Mouse (Mus musculus) liver, adult 2 months (tissue): ENCODE data around the gene Nhsl1. TPM values are rescaled to one million over a fixed set of nuclear protein-coding genes. Genes with fewer than 3 reads are reported as not detected.

Source experiments
- DNase-seq: peaks from one replicate; pipeline ENCODE4 v3.0.0-alpha.2; 2011; ENCODE audit warnings: low read depth, low spot score; ENCODE audit errors: extremely low read depth
- H3K27ac ChIP-seq: fragments of 200-500 bp; replicated peaks from 2 replicates; pipeline ENCODE4 v1.5.1; 2012; ENCODE audit warnings: low read depth, mild to moderate bottlenecking, control low read depth, inconsistent platforms, low read length; ENCODE audit not compliant: insufficient read depth
- H3K27me3 ChIP-seq: fragments of 200-500 bp; 2 replicates; pipeline ENCODE4 v1.6.1; 2012; ENCODE audit warnings: mild to moderate bottlenecking, moderate library complexity, low read length, inconsistent platforms; ENCODE audit not compliant: control insufficient read depth, insufficient read depth
- H3K36me3 ChIP-seq: fragments of 200-500 bp; 2 replicates; pipeline ENCODE4 v1.6.1; 2012; ENCODE audit warnings: low read length, inconsistent platforms; ENCODE audit not compliant: control insufficient read depth, insufficient read depth
- H3K4me1 ChIP-seq: fragments of 200-500 bp; 2 replicates; pipeline ENCODE4 v1.6.1; 2011; ENCODE audit warnings: low read length; ENCODE audit not compliant: control insufficient read depth, insufficient read depth
- H3K4me3 ChIP-seq: fragments of 200-500 bp; 2 replicates; pipeline ENCODE4 v1.5.1; 2011; ENCODE audit warnings: low read depth, mild to moderate bottlenecking, control low read depth, low read length, moderate library complexity; ENCODE audit not compliant: insufficient read depth
- H3K79me2 ChIP-seq: fragments of 200-500 bp; 2 replicates; pipeline ENCODE4 v1.6.1; 2012; ENCODE audit warnings: inconsistent platforms, mild to moderate bottlenecking, low read length, moderate library complexity; ENCODE audit not compliant: control insufficient read depth, insufficient read depth
- H3K9ac ChIP-seq: fragments of 200-500 bp; 2 replicates; pipeline ENCODE4 v1.6.1; 2012; ENCODE audit warnings: low read depth, mild to moderate bottlenecking, control low read depth, inconsistent platforms, low read length
- CTCF ChIP-seq: fragments of 200-500 bp; IDR thresholded peaks from 2 replicates; pipeline ENCODE4 v1.5.1; 2011; ENCODE audit warnings: low read depth, low read length, control low read depth
- POLR2A ChIP-seq: fragments of 200-500 bp; IDR thresholded peaks from 2 replicates; pipeline ENCODE4 v1.6.1; 2011; ENCODE audit warnings: low read length, control low read depth; ENCODE audit not compliant: insufficient read depth; ENCODE audit errors: extremely low read depth
- WGBS: fragments of 180-500 bp; shearing (Covaris S2); methylation state at CpG from one replicate; pipeline ENCODE4 v1.1.7; 2018; 5-methylcytosine and 5-hydroxymethylcytosine counted together
- polyA plus RNA-seq: library from polyadenylated mRNA; depleted of rRNA; stranded (reverse); fragments of >200 nt; gene quantifications from 2 replicates; pipeline ENCODE4 v1.2.3, GENCODE M21; 2012
- total RNA-seq: library from RNA; depleted of rRNA; stranded (reverse); fragments of >200 nt; gene quantifications from 2 replicates; pipeline ENCODE4 v1.2.3, GENCODE M21; 2014

The Nhsl1 gene
- total and polyA plus RNA-seq, 2 experiments: 2.6 to 2.8 TPM

DNA sequence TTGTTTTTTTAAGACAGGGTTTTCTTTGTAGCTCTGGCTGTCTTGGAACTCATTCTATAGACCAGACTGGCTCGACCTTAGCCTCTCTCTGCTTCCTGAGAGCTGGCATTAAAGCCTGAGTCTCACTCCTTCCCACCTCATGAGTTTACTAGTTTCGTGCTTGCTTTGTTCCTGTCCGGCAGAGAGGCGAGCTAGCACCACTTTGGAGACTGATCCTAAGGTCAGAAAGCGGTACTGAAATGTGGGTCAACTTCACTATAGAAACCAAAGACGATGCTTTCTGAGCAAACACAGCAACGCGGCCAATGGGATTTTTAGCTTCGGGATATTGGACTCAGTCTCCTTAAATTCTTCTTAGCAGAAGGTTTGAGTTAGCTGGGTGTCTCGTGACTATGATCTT lies 1.3 kb upstream of the Nhsl1 start:
- Histone ChIP-seq H3K27me3 (no peaks in the 10 kb centered on the region), H3K79me2 (peaks cover 22% of the 10 kb centered on the region), H3K27ac (no peak overlapping the region), H3K4me3 (no peak overlapping the region), H3K4me1 (peaks cover 7% of the 10 kb centered on the region; the same call in 1 of the 2 replicates), H3K9ac (no peak overlapping the region), H3K36me3 (no peaks in the 10 kb centered on the region)
- no peak for TF ChIP-seq CTCF
- no peak for TF ChIP-seq POLR2A
- WGBS: 32% methylated on average over 10 of the region's 10 CpGs
- DNase-seq: no peak

DNA sequence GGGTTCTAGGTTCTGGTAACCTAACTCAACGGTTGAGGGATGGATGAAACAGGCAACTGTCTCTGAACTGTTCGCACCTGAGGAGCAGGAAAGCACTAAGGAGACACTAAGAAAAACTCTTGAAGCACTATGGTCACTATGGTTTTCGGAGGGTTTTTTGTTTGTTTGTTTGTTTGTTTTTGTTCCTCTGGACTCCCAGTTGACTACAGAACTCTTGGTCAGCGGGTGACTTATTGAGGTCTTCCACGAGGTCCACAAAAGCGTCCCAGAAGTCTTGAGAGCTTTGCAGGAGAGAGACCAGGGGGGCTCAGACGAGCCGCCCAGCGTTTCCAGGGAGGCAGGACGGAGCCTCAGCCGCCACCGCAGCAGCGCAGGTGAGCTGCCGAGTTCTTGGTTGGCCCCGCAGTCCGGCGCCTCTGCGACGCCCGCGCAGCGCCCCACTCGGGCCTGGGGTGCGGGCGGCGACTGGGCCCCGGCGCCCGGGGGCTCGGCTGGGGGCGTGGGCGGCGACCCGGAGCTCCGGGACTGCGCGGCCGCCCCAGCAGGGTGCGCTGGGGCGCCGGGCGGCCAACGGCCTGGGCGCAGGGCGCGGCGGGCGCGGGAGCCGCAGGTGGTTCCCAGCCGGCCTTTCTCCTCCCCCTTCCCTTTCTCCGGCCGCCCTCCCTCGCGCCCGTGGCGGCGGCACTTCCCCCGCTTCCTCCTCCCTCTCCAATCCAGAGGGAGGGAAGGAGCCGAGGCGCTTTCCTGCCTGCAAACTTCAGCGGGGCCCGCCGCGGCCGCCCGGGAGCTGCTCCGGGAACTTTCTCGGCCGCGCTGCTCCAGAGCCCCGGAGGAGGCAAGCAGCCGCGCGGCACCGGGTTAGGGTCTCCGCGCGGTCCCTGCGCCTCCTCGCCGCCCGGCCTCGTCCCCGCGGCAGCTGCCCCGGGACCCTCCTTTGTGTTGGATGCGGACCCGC lies 547 bp upstream of the Nhsl1 start:
- DNase-seq: peak; percentile 52
- TF ChIP-seq CTCF (peak; percentile 41; the same call in 1 of the 2 replicates), POLR2A (peak; percentile 41; the same call in 1 of the 2 replicates)
- Histone ChIP-seq H3K27me3 (no peaks in the 10 kb centered on the region), H3K4me1 (peaks cover 7% of the 10 kb centered on the region; the same call in 1 of the 2 replicates), H3K27ac (peak overlapping the region; percentile 50), H3K9ac (peak overlapping the region; percentile 99), H3K4me3 (peak overlapping the region; percentile 97), H3K79me2 (peaks cover 22% of the 10 kb centered on the region), H3K36me3 (no peaks in the 10 kb centered on the region)
- WGBS: 3% methylated on average over 81 of the region's 89 CpGs

DNA sequence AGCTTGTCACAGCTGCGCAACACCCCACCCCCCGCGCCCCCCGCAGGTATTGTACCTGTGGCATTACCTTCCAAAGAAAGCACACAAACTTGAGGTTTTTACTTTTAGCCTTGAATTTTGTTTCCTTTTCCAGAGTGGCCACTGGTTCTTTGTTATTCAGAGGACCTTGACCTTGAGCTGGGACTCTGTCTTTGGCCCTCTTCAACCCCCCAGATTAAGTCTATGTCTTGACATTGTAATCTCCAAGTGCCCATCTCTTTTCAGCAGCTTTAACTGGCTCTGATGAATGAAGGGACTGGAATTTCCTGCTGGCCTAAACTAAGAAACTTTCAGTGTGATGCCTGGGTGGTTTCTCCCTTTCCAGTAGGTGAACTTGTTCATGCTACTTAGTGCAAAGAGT lies 906 bp downstream of the Nhsl1 start:
- Histone ChIP-seq H3K27me3 (no peaks in the 10 kb centered on the region), H3K27ac (no peak overlapping the region), H3K79me2 (peaks cover 22% of the 10 kb centered on the region), H3K4me1 (peaks cover 7% of the 10 kb centered on the region; the same call in 1 of the 2 replicates), H3K36me3 (no peaks in the 10 kb centered on the region), H3K4me3 (peak overlapping the region; percentile 97; the same call in 1 of the 2 replicates), H3K9ac (peak overlapping the region; percentile 99)
- WGBS: 44% methylated on average over 4 of the region's 4 CpGs
- TF ChIP-seq POLR2A (no peak), CTCF (no peak)
- DNase-seq: no peak

DNA sequence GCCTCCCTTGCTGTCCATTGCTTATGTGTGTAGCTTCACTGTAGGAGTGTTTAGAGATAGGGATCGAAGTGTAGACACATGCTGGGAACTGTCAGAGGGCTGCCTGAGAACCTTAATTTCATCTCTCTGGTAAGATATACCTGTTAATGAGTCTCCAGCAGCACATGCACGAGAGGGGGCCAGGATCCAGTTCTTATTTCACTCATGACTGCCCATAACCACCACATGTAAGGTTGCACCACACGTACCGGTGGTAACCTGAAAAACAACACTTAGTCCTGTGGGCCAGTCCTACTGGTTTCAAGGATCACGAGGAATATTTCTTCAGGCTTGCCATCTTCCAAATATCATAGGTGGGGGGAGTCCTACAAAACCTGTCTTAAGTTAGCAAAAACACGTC lies 3.1 kb downstream of the Nhsl1 start:
- 95% methylated on average over 6 of the region's 6 CpGs for WGBS
- no peaks in the 10 kb centered on the region for H3K36me3 ChIP-seq
- DNase-seq: no peak
- no peak for TF ChIP-seq POLR2A
- TF ChIP-seq CTCF: no peak
- H3K4me3 ChIP-seq: no peak overlapping the region
- no peaks in the 10 kb centered on the region for H3K27me3 ChIP-seq
- no peak overlapping the region for H3K9ac ChIP-seq
- H3K4me1 ChIP-seq: peaks cover 7% of the 10 kb centered on the region; the same call in 1 of the 2 replicates
- no peak overlapping the region for H3K27ac ChIP-seq
- H3K79me2 ChIP-seq: peaks cover 27% of the 10 kb centered on the region

DNA sequence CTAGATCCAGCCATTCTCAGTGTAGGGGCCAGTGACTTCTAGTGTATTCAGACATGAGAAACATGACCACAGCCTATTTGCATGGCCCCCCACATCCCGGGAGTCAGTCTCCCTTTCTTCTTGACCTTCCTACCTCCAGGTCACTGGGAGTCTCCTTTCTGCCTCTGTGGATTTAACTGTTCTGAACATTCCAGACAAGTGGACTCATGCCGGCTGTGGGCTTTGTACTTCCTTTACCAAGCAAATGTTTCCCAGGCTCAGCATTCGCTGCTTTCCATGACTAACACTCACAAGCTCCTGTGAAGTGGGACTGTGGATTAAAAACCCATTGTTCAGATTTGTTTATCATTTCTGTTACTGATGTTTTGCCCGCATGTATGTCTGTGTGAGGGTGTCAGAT lies 4.9 kb downstream of the Nhsl1 start:
- no peak for TF ChIP-seq POLR2A
- 79% methylated on average over 4 of the region's 4 CpGs for WGBS
- no peak overlapping the region for H3K27ac ChIP-seq

More for the DNA sequence above, 4.9 kb downstream of the Nhsl1 start:
- H3K36me3 ChIP-seq: no peaks in the 10 kb centered on the region
- no peaks in the 10 kb centered on the region for H3K27me3 ChIP-seq
- DNase-seq: no peak
- no peak overlapping the region for H3K9ac ChIP-seq
- no peak overlapping the region for H3K4me3 ChIP-seq
- H3K4me1 ChIP-seq: peaks cover 7% of the 10 kb centered on the region; the same call in 1 of the 2 replicates
- peaks cover 27% of the 10 kb centered on the region for H3K79me2 ChIP-seq
